Mouse (Mus musculus) neural tube, embryonic 11.5 days (tissue): Measurements from ENCODE around the gene Rnf207. TPM values are rescaled to one million over a fixed set of nuclear protein-coding genes. Genes with fewer than 3 reads are reported as not detected.

Source experiments
- ATAC-seq: fragments of 200-750 bp; cut with Nextera tagmentation; 2 replicates; pipeline ENCODE4 v1.8.0; 2017; ENCODE audit warnings: moderate number of reproducible peaks, mild to moderate bottlenecking, moderate TSS enrichment, moderate library complexity; ENCODE audit not compliant: insufficient read depth, low FRiP score, low TSS enrichment
- DNase-seq: peaks from one replicate; pipeline ENCODE4 v3.0.0-alpha.2; 2015; ENCODE audit warnings: low spot score
- H3K27ac ChIP-seq: fragments of 300-500 bp; sonication (generic); 2 replicates; pipeline ENCODE4 v1.5.1; 2014; ENCODE audit warnings: low read depth, mild to moderate bottlenecking, low read length
- H3K27me3 ChIP-seq: fragments of 300-500 bp; sonication (generic); 2 replicates; pipeline ENCODE4 v1.6.1; 2014; ENCODE audit warnings: mild to moderate bottlenecking, low read length, mixed read lengths; ENCODE audit not compliant: control insufficient read depth, insufficient read depth
- H3K36me3 ChIP-seq: fragments of 300-500 bp; sonication (generic); 2 replicates; pipeline ENCODE4 v1.6.1; 2014; ENCODE audit warnings: mild to moderate bottlenecking, low read length, moderate library complexity, mixed read lengths; ENCODE audit not compliant: control insufficient read depth, insufficient read depth
- H3K4me1 ChIP-seq: fragments of 300-500 bp; sonication (generic); 2 replicates; pipeline ENCODE4 v1.6.1; 2014; ENCODE audit warnings: low read length, mixed read lengths; ENCODE audit not compliant: control insufficient read depth, insufficient read depth
- H3K4me2 ChIP-seq: fragments of 300-500 bp; sonication (generic); 2 replicates; pipeline ENCODE4 v1.6.1; 2014; ENCODE audit warnings: low read depth, mild to moderate bottlenecking, moderate library complexity
- H3K4me3 ChIP-seq: fragments of 300-500 bp; sonication (generic); 2 replicates; pipeline ENCODE4 v1.5.1; 2014; ENCODE audit warnings: low read depth, low read length
- H3K9ac ChIP-seq: fragments of 300-500 bp; sonication (generic); 2 replicates; pipeline ENCODE4 v1.6.1; 2014; ENCODE audit warnings: mild to moderate bottlenecking, low read length
- H3K9me3 ChIP-seq: fragments of 300-500 bp; sonication (generic); 2 replicates; pipeline ENCODE4 v1.6.1; 2016; ENCODE audit warnings: low read length; ENCODE audit not compliant: control insufficient read depth
- WGBS: fragments of 180-500 bp; shearing (Covaris S2); extraction: QIAGEN DNeasy Blood & Tissue Kit; methylation state at CpG from one replicate; pipeline ENCODE4 v1.1.7; 2014; 5-methylcytosine and 5-hydroxymethylcytosine counted together
- polyA plus RNA-seq: library from polyadenylated mRNA; unstranded; fragments of >200 nt; fragmentation: Nextera tagmentation; extraction: Ambion mirVana; gene quantifications from 2 replicates; pipeline ENCODE4 v1.2.1, GENCODE M21; 2014

The Rnf207 gene
- 2.1 and 2.2 TPM in 2 replicates for polyA plus RNA-seq

GRCm38 (mm10) chr4:152318517-152319234 is at the start of gene Rnf207:
TSS of gene Rnf207 (minus strand) at chr4:152318993.
- Histone ChIP-seq H3K4me2 (peak within 1 kb of the TSS; percentile 32), H3K9ac (peak within 1 kb of the TSS; percentile 41; the same call in 1 of the 2 replicates), H3K9me3 (no peaks in the 10 kb centered on the region), H3K36me3 (no peaks in the 10 kb centered on the region), H3K27me3 (peaks cover 45% of the 10 kb centered on the region), H3K4me1 (peaks cover 5% of the 10 kb centered on the region), H3K4me3 (0 out of 2 replicates have a peak within 1 kb of the TSS, but pooled peaks have one; percentile 6), H3K27ac (no peak within 1 kb of the TSS)
- DNase-seq = peak; percentile 62
- WGBS = 6% methylated on average over 26 of the region's 26 CpGs
- no peak for ATAC-seq

- WGBS = 61% methylated on average over 7 of the region's 7 CpGs
- ATAC-seq (no peak), DNase-seq (no peak)
- H3K4me1 ChIP-seq = peaks cover 3% of the 10 kb centered on the region; the same call in 1 of the 2 replicates
- H3K36me3 ChIP-seq = no peaks in the 10 kb centered on the region
- H3K27ac ChIP-seq = no peak overlapping the region
- H3K9ac ChIP-seq = no peak overlapping the region
- H3K27me3 ChIP-seq = peaks cover 3% of the 10 kb centered on the region; the same call in 1 of the 2 replicates
- H3K9me3 ChIP-seq = no peaks in the 10 kb centered on the region
- H3K4me3 ChIP-seq = no peak overlapping the region
- H3K4me2 ChIP-seq = no peak overlapping the region
Measured at GRCm38 (mm10) chr4:152365228-152365627, 46.4 kb upstream of the Rnf207 start.

GRCm38 (mm10) chr4:152362180-152362579 is 43.4 kb upstream of the Rnf207 start:
- H3K4me1 ChIP-seq = peaks cover 3% of the 10 kb centered on the region; the same call in 1 of the 2 replicates
- no peak overlapping the region for H3K4me3 ChIP-seq
- no peak overlapping the region for H3K9ac ChIP-seq
- H3K4me2 ChIP-seq = no peak overlapping the region
- WGBS = 68% methylated on average over 9 of the region's 9 CpGs
- no peak for ATAC-seq
- DNase-seq = no peak
- H3K9me3 ChIP-seq = no peaks in the 10 kb centered on the region
- H3K27ac ChIP-seq = no peak overlapping the region
- no peaks in the 10 kb centered on the region for H3K36me3 ChIP-seq
- H3K27me3 ChIP-seq = peaks cover 6% of the 10 kb centered on the region; the same call in 1 of the 2 replicates

- peaks cover 3% of the 10 kb centered on the region; the same call in 1 of the 2 replicates for H3K4me1 ChIP-seq
Measured at GRCm38 (mm10) chr4:152360855-152361254, 42.1 kb upstream of the Rnf207 start.

GRCm38 (mm10) chr4:152359700-152360099 is 40.9 kb upstream of the Rnf207 start:
- no peaks in the 10 kb centered on the region for H3K9me3 ChIP-seq
- no peak overlapping the region for H3K9ac ChIP-seq
- H3K36me3 ChIP-seq = no peaks in the 10 kb centered on the region
- WGBS = 11% methylated on average over 11 of the region's 11 CpGs
- DNase-seq (no peak), ATAC-seq (no peak)
- H3K4me1 ChIP-seq = peaks cover 3% of the 10 kb centered on the region; the same call in 1 of the 2 replicates
- no peak overlapping the region for H3K4me2 ChIP-seq
- peaks cover 6% of the 10 kb centered on the region; the same call in 1 of the 2 replicates for H3K27me3 ChIP-seq
- H3K27ac ChIP-seq = no peak overlapping the region
- H3K4me3 ChIP-seq = no peak overlapping the region

More at GRCm38 (mm10) chr4:152360855-152361254, 42.1 kb upstream of the Rnf207 start:
- Histone ChIP-seq H3K4me2 (peak overlapping the region; percentile 43), H3K36me3 (no peaks in the 10 kb centered on the region), H3K9ac (no peak overlapping the region), H3K9me3 (no peaks in the 10 kb centered on the region), H3K27ac (no peak overlapping the region), H3K27me3 (peaks cover 6% of the 10 kb centered on the region; the same call in 1 of the 2 replicates), H3K4me3 (no peak overlapping the region)
- peak; percentile 63; the same call in 1 of the 2 replicates for ATAC-seq
- 1% methylated on average over 17 of the region's 24 CpGs for WGBS
- peak; percentile 80 for DNase-seq

- peaks cover 17% of the 10 kb centered on the region for H3K27me3 ChIP-seq
- peaks cover 2% of the 10 kb centered on the region for H3K4me1 ChIP-seq
- DNase-seq = no peak
- ATAC-seq = no peak
- no peak overlapping the region for H3K4me2 ChIP-seq
- no peak overlapping the region for H3K9ac ChIP-seq
- no peaks in the 10 kb centered on the region for H3K9me3 ChIP-seq
- 77% methylated on average over 7 of the region's 7 CpGs for WGBS
- H3K4me3 ChIP-seq = no peak overlapping the region
- no peak overlapping the region for H3K27ac ChIP-seq
- H3K36me3 ChIP-seq = no peaks in the 10 kb centered on the region
Measured at GRCm38 (mm10) chr4:152355672-152356071, 36.9 kb upstream of the Rnf207 start.

- DNase-seq = no peak
- H3K4me2 ChIP-seq = no peak overlapping the region
- H3K9me3 ChIP-seq = no peaks in the 10 kb centered on the region
- no peak overlapping the region for H3K4me3 ChIP-seq
- no peak overlapping the region for H3K27ac ChIP-seq
- peaks cover 16% of the 10 kb centered on the region for H3K27me3 ChIP-seq
- H3K9ac ChIP-seq = no peak overlapping the region
- H3K36me3 ChIP-seq = no peaks in the 10 kb centered on the region
- no peak for ATAC-seq
- no peaks in the 10 kb centered on the region; the same call in 1 of the 2 replicates for H3K4me1 ChIP-seq
- 74% methylated on average over 14 of the region's 14 CpGs for WGBS
Measured at GRCm38 (mm10) chr4:152353886-152354637, 35.3 kb upstream of the Rnf207 start.

- no peak for DNase-seq
- Histone ChIP-seq H3K9ac (no peak overlapping the region), H3K4me2 (no peak overlapping the region)
Measured at GRCm38 (mm10) chr4:152351422-152352305, 32.9 kb upstream of the Rnf207 start.

More at GRCm38 (mm10) chr4:152351422-152352305, 32.9 kb upstream of the Rnf207 start:
- peaks cover 14% of the 10 kb centered on the region for H3K27me3 ChIP-seq
- 12% methylated on average over 14 of the region's 14 CpGs for WGBS
- no peak overlapping the region for H3K27ac ChIP-seq
- H3K9me3 ChIP-seq = no peaks in the 10 kb centered on the region
- ATAC-seq = no peak
- H3K4me3 ChIP-seq = no peak overlapping the region
- H3K36me3 ChIP-seq = no peaks in the 10 kb centered on the region
- H3K4me1 ChIP-seq = no peaks in the 10 kb centered on the region; the same call in 1 of the 2 replicates
